Mouse (Mus musculus): Measurements from ENCODE around the gene Mcu.

Gene Mcu

GRCm38 (mm10) chr10:59615411-59615810, 1.1 kb downstream of the Mcu start:
- intact Hi-C loops (cut with DNase I): loop anchor here (10.0 kb wide), 2 partner anchors 71 to 189 kb away; no protein-coding TSS in a partner anchor

- intact Hi-C loops (cut with DNase I): loop anchor here (10.0 kb wide), 2 partner anchors 69 to 191 kb away; no protein-coding TSS in a partner anchor
These were observed 2.4 kb downstream of the Mcu start for GRCm38 (mm10) chr10:59614141-59614540.

GRCm38 (mm10) chr10:59613276-59613675, 3.2 kb downstream of the Mcu start:
- intact Hi-C loops (cut with DNase I): loop anchor here (10.0 kb wide), 2 partner anchors 68 to 192 kb away; no protein-coding TSS in a partner anchor

DNA sequence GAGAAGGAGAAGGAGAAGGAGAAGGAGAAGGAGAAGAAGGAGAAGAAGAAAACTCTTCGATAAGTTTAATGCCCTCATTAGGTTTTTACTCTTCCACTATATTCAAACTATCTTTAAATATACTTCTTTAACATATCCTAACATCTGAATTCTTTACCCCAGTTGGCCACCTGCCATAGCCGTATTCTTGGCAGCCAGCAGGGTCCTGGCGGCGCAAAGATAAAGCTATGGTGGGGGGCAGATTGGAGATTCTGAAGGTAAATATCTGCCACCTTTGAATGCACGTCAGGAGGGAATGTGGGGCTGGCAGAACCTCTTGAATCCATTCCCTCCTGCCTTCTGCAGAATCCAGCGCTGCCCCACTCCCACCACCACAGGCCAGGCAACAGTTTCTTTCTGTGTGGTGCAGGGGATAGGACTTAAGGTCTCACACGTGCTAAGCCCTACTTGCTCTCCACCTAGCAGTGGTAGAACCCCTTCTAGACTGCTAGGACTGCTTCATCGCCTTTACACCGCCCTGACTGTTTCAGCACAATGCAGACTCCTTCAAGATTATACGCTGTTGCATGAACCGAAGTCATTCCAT, 11.5 kb downstream of the Mcu start:
- intact Hi-C loops (cut with DNase I): no loop called here

DNA sequence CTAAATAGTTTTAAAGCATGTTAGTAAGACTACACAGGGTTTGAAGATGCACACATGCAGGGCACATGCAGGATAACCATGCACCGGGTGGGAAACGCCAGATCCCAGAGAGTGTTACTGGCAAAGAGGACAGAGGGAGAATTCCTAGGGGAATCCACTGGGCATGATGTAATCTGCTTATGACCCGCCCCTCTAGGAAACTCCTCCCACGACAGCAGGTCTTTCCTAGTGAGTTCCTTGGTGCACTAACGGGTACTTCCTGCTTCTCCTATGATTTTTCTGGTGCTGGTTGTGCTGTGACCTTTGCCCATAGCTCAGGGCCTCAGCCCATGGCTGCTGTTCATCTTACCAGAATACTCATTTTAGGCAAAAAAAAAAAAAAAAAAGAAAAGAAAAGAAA, 12.6 kb downstream of the Mcu start:
- intact Hi-C loops (cut with DNase I): no loop called here

- intact Hi-C loops (cut with DNase I): no loop called here
These were observed 13.6 kb downstream of the Mcu start for GRCm38 (mm10) chr10:59602891-59603290.

DNA sequence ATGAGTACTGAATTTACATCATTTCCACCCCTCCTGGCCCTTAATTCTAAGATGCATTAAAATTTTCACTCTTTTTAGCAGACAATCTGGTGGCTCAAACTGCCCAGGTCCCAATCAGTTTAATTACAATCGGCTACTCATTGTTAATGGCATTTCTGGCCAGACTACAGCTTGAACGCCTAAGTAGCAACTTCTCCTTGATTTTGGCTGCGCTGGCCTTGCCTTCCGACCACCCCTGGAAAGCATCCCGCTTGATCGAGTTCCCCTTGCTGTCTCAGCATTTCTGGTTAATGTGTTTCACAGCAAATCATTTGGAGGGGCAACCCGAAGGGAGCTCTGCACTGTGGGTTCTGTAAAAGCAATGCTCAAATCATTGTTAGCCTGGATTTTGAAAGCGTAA, 14.4 kb downstream of the Mcu start:
- intact Hi-C loops (cut with DNase I): no loop called here

DNA sequence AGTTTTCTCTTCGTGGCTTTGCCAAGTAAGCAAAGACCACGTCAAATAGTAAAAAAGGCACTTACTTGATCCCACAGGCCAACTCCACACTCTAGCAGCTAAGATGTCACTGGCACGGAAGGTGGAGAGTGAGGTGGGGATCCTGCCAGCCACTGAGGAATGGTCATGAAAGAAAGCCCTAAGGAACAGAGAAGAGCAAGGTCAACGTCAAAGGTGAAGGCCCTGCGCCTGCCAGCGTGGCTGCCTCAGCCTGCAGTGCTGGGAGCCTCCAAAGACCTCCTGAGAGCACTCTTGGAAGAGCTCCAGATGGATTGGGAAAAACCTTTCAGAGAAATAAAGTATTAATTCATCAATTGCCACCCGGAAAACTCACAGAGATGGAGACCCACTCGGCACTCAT, 16.0 kb downstream of the Mcu start:
- intact Hi-C loops (cut with DNase I): no loop called here

DNA sequence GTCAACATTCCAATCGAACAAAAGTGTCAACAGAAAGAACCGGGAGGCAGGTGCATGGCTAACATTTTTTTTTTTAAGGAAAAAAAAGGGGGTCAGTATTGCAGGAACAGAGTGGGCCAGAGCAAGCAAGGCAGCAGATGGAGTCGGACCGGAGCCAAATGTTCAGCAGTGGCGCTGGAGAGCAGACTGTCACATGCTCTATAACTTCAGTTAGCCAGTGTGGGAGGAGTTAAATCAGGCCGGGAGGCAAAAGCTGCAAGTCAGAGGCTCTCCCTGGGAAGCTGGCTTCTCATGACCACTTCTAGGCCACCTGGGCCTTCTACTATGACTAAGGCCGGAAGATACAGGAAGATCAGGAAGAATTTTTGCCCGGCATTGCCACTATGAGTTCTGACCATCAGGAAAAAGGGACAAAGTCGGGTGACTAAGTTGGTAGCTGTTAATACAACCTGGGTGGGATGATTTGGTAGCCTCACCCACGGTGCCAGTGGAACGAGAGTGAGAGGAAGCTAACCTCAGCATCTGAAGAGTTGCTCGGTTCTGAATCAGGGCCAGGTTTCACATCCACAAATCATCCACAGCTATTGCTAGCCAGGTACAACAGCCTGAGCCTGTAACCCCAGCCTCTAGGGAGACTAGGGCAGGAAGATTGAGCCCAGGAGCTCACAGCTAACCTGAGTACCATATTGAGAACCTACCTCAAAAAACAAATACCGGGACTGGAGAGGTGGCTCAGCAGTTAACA, 22.5 kb downstream of the Mcu start:
- intact Hi-C loops (cut with DNase I): no loop called here

- intact Hi-C loops (cut with DNase I): no loop called here
These were observed 25.9 kb downstream of the Mcu start for GRCm38 (mm10) chr10:59590606-59591005.

GRCm38 (mm10) chr10:59589856-59590255, 26.6 kb downstream of the Mcu start:
- intact Hi-C loops (cut with DNase I): no loop called here

DNA sequence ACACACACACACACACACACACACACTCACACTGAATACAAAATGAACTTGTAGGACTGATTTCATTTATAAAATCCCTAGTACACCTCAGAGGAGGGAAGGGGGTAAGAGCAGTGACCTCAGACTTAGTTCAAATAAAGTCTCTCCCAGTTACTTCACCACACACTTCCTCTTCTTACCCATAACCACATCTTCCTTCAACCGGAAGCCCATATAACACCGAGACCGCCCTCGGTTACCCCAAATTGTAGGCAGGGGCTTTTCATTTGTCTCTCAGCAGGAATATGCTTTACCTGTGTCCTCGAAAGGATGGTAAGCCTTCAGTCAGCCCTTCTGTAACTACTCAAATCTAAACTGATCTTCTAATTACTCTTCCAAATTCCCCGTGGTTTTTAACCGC, 27.1 kb downstream of the Mcu start:
- intact Hi-C loops (cut with DNase I): no loop called here

GRCm38 (mm10) chr10:59588135-59588534, 28.4 kb downstream of the Mcu start:
- intact Hi-C loops (cut with DNase I): no loop called here

GRCm38 (mm10) chr10:59586821-59587220, 29.7 kb downstream of the Mcu start:
- intact Hi-C loops (cut with DNase I): no loop called here

DNA sequence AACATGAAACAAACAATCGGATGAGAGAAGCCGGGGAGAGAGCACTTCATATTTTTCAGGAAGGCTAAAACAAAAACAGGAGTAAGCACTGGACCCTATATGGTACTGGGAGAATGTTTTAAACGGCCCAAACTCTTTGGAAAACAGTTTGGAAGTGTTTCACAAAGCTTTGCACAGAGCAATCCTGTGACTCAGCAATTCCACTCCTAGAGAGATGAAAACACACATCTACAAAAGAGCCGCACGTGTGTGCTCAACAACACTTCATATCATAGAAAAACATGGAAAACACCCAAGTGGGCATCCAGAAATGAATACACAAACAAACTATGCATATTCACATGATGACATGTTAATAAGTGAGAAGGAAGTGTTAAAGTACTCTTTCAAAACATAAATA, 30.9 kb downstream of the Mcu start:
- intact Hi-C loops (cut with DNase I): no loop called here

DNA sequence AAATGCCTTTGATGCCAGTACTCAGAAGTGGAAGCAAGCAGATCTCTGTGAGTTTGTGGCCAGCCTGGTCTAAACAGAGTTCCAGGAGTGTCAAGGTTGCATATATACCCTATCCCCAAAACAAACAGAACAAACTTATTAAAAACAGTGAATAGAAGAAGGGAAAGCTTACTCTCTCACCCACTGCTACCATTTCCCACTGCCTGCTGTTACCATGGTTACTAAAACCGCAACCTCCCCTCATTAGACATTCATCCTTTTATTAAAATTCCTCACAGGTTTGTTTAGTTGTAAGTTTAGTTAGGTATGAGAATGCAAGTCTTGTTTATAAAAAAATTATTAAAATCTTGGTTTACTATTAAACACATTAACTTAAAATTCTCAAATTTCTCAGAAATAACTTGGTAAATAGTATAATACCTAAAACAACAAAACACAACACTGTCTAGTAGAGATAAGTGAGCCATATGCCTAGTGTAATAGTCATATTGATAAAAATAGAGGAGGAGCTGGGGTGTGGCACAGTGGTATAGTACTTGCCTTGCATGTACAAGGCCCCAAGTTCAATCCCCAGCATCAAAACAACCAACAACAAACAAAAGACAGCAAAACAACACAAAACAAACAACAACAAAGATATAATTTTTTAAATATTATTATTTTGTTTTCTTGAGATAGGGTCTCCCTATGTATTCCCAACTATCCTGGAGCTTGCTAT, 34.5 kb downstream of the Mcu start:
- intact Hi-C loops (cut with DNase I): no loop called here

DNA sequence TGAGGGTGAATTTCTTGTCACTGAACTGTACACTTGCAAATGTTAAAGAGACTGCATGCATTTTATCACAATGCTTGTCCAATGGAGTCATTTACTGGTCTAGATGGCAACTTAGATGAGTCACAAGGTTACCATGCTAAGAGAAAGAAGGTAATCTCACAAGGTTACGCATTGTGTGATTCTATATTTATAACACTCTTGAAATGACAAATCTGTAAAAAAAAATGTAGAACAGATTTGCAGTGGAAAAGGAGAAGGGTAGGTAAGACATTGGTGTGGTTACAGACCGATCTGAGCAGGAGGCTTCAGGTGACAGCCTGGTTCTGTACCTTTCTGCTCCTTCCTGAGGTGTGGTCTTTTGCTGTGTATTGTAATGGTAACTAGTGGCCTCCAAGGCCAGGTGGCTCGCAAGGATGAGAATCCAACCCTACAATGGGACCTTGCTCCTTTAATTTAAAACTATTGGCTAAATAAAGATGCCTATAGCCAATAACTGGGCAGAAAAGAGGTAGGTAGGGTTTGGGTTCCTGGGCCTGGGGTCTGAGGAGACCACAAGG, 35.8 kb downstream of the Mcu start:
- intact Hi-C loops (cut with DNase I): no loop called here

GRCm38 (mm10) chr10:59579645-59580044, 36.8 kb downstream of the Mcu start:
- intact Hi-C loops (cut with DNase I): no loop called here

- intact Hi-C loops (cut with DNase I): no loop called here
These were observed 38.4 kb downstream of the Mcu start for GRCm38 (mm10) chr10:59577871-59578801.

GRCm38 (mm10) chr10:59576305-59576704, 40.2 kb downstream of the Mcu start:
- intact Hi-C loops (cut with DNase I): no loop called here

GRCm38 (mm10) chr10:59571964-59572363, 44.5 kb downstream of the Mcu start:
- intact Hi-C loops (cut with DNase I): no loop called here
